Mouse (Mus musculus) spleen, postnatal 14 days (tissue): Measurements from ENCODE around the gene Agxt.
A peak's percentile ranks its signal among the peaks of the same experiment; 100 is the strongest.

Source experiments
- DNase-seq, 2 experiments: peaks; one replicate each; pipeline ENCODE4 v3.0.0; 2021 to 2022; ENCODE audit warnings: low spot score in 2 of 2

Gene Agxt

GRCm38 (mm10) chr1:93135036-93135526, at the start of gene Agxt:
TSS of gene Agxt (plus strand) at chr1:93135240.
- DNase-seq = no peak

- no peak for DNase-seq
These were observed 42.5 kb upstream of the Agxt start for GRCm38 (mm10) chr1:93092582-93092981.

GRCm38 (mm10) chr1:93098956-93099355, 36.1 kb upstream of the Agxt start:
- DNase-seq = no peak

- no peak for DNase-seq
These were observed 34.8 kb upstream of the Agxt start for GRCm38 (mm10) chr1:93100243-93100575.

- no peak for DNase-seq
These were observed 34.2 kb upstream of the Agxt start for GRCm38 (mm10) chr1:93100576-93101491.

- DNase-seq = no peak
These were observed 33.4 kb upstream of the Agxt start, which contains the start of gene Kif1a for GRCm38 (mm10) chr1:93101571-93102061. TSS of gene Kif1a (minus strand) at chr1:93101951.

- DNase-seq = no peak
These were observed 32.3 kb upstream of the Agxt start for GRCm38 (mm10) chr1:93102700-93103099.

GRCm38 (mm10) chr1:93114713-93115463, 20.2 kb upstream of the Agxt start:
- peak in 1 of 2 experiments; percentile 12 for DNase-seq

- DNase-seq = no peak
These were observed 19.6 kb upstream of the Agxt start for GRCm38 (mm10) chr1:93115471-93115870.

- DNase-seq = no peak
These were observed 16.2 kb upstream of the Agxt start for GRCm38 (mm10) chr1:93118816-93119215.

- no peak for DNase-seq
These were observed 11.7 kb upstream of the Agxt start for GRCm38 (mm10) chr1:93123179-93123854.

- no peak for DNase-seq
These were observed 11.0 kb upstream of the Agxt start for GRCm38 (mm10) chr1:93124066-93124465.

- DNase-seq = no peak
These were observed 9.8 kb upstream of the Agxt start for GRCm38 (mm10) chr1:93125256-93125655.

- no peak for DNase-seq
These were observed 6.8 kb upstream of the Agxt start for GRCm38 (mm10) chr1:93128209-93128608.

GRCm38 (mm10) chr1:93128710-93129349, 6.2 kb upstream of the Agxt start:
- DNase-seq = no peak

GRCm38 (mm10) chr1:93130242-93130983, 4.6 kb upstream of the Agxt start:
- no peak for DNase-seq

- DNase-seq = no peak
These were observed 2.4 kb upstream of the Agxt start for GRCm38 (mm10) chr1:93132676-93133075.

GRCm38 (mm10) chr1:93138534-93138933, 3.5 kb downstream of the Agxt start:
- DNase-seq = no peak

- no peak for DNase-seq
These were observed 4.7 kb downstream of the Agxt start for GRCm38 (mm10) chr1:93139713-93140112.

- no peak for DNase-seq
These were observed 7.8 kb downstream of the Agxt start for GRCm38 (mm10) chr1:93142871-93143270.

- no peak for DNase-seq
These were observed 9.1 kb downstream of the Agxt start for GRCm38 (mm10) chr1:93144176-93144575.
